Mouse (Mus musculus) heart, adult 2 months (tissue): ENCODE measurements around the gene Rcl1.

Experiments used
- CTCF ChIP-seq: fragments of 200-600 bp; IDR thresholded peaks from 2 replicates; pipeline ENCODE4 v1.8.1; 2022; ENCODE audit warnings: antibody characterized with exemption, mild to moderate bottlenecking, moderate library complexity
- EP300 ChIP-seq: fragments of 200-500 bp; IDR thresholded peaks from 2 replicates; pipeline ENCODE4 v1.6.1; 2011; ENCODE audit warnings: low read depth, low read length, control low read depth; ENCODE audit not compliant: insufficient read depth

- TF ChIP-seq CTCF (no peak), EP300 (no peak)
Measured at GRCm38 (mm10) chr19:29118196-29118595, 17.0 kb downstream of the Rcl1 start.
